Mouse (Mus musculus): ENCODE measurements at regions not wholly inside any gene's neighbourhood (a gene's known extent, or its start where the extent isn't known, plus 50 kb on each side); places are given as distances from the start of the nearest gene placed in this dataset.

GRCm38 (mm10) chr5:125843259-125843658 lies 311.7 kb downstream of the Tmem132b start:
- DNase-seq (ENCODE audit: low read depth), result no peak

GRCm38 (mm10) chr5:125849722-125850121 lies 318.1 kb downstream of the Tmem132b start:
- no peak for DNase-seq (ENCODE audit: low read depth)

GRCm38 (mm10) chr5:125876296-125876695 lies 344.7 kb downstream of the Tmem132b start:
- no peak for DNase-seq (ENCODE audit: low read depth)

- DNase-seq (ENCODE audit: low read depth), result no peak
Observed at GRCm38 (mm10) chr5:125888840-125889239, 357.3 kb downstream of the Tmem132b start.

- no peak for DNase-seq (ENCODE audit: low read depth)
Observed at GRCm38 (mm10) chr5:125893864-125894263, 362.3 kb downstream of the Tmem132b start.

GRCm38 (mm10) chr5:125902038-125902437 lies 370.5 kb downstream of the Tmem132b start:
- DNase-seq (ENCODE audit: low read depth), result no peak

- no peak for DNase-seq (ENCODE audit: low read depth)
Observed at GRCm38 (mm10) chr5:125904426-125904825, 372.9 kb downstream of the Tmem132b start.

GRCm38 (mm10) chr5:125907332-125907731 lies 375.8 kb downstream of the Tmem132b start:
- DNase-seq (ENCODE audit: low read depth), result no peak

GRCm38 (mm10) chr5:125907909-125908308 lies 376.3 kb downstream of the Tmem132b start:
- DNase-seq (ENCODE audit: low read depth), result no peak

GRCm38 (mm10) chr5:125915857-125916256 lies 384.3 kb downstream of the Tmem132b start:
- no peak for DNase-seq (ENCODE audit: low read depth)

- no peak for DNase-seq (ENCODE audit: low read depth)
Observed at GRCm38 (mm10) chr5:125920965-125921364, 389.4 kb downstream of the Tmem132b start.

GRCm38 (mm10) chr5:125925856-125926497 lies 394.4 kb downstream of the Tmem132b start:
- no peak for DNase-seq (ENCODE audit: low read depth)

GRCm38 (mm10) chr5:125931502-125931901 lies 399.9 kb downstream of the Tmem132b start:
- DNase-seq (ENCODE audit: low read depth), result no peak

GRCm38 (mm10) chr5:125939416-125939815 lies 407.8 kb downstream of the Tmem132b start:
- DNase-seq (ENCODE audit: low read depth), result no peak

- no peak for DNase-seq (ENCODE audit: low read depth)
Observed at GRCm38 (mm10) chr5:125946729-125947128, 415.2 kb downstream of the Tmem132b start.

- no peak for DNase-seq (ENCODE audit: low read depth)
Observed at GRCm38 (mm10) chr5:125951641-125952040, 420.1 kb downstream of the Tmem132b start.

- no peak for DNase-seq (ENCODE audit: low read depth)
Observed at GRCm38 (mm10) chr5:125964039-125964438, 432.5 kb downstream of the Tmem132b start.

- no peak for DNase-seq (ENCODE audit: low read depth)
Observed at GRCm38 (mm10) chr5:125968151-125968550, 436.6 kb downstream of the Tmem132b start.

- DNase-seq (ENCODE audit: low read depth), result no peak
Observed at GRCm38 (mm10) chr5:125974035-125974434, 442.5 kb downstream of the Tmem132b start.

- DNase-seq (ENCODE audit: low read depth), result no peak
Observed at GRCm38 (mm10) chr5:125979801-125980200, 448.2 kb downstream of the Tmem132b start.

- no peak for DNase-seq (ENCODE audit: low read depth)
Observed at GRCm38 (mm10) chr5:125985356-125985755, 453.8 kb downstream of the Tmem132b start.

- DNase-seq (ENCODE audit: low read depth), result no peak
Observed at GRCm38 (mm10) chr5:125997173-125997572, 465.6 kb downstream of the Tmem132b start.

- DNase-seq (ENCODE audit: low read depth), result no peak
Observed at GRCm38 (mm10) chr5:126007871-126008270, 476.3 kb downstream of the Tmem132b start.

GRCm38 (mm10) chr5:126008321-126008720 lies 476.7 kb downstream of the Tmem132b start:
- no peak for DNase-seq (ENCODE audit: low read depth)

Data from c-Kit-positive CD71-negative TER-119-negative erythroid progenitor cells, embryonic 14.5 days (primary cell).